Mouse (Mus musculus): ENCODE results near the gene Pde4d. TPM values are rescaled to one million over a fixed set of nuclear protein-coding genes. Genes with fewer than 3 reads are reported as not detected.
A peak's percentile ranks its signal among the peaks of the same experiment; 100 is the strongest.

Pde4d gene
- total RNA-seq, 2 experiments from 2014 or later = 26.1 to 30.2 TPM

DNA sequence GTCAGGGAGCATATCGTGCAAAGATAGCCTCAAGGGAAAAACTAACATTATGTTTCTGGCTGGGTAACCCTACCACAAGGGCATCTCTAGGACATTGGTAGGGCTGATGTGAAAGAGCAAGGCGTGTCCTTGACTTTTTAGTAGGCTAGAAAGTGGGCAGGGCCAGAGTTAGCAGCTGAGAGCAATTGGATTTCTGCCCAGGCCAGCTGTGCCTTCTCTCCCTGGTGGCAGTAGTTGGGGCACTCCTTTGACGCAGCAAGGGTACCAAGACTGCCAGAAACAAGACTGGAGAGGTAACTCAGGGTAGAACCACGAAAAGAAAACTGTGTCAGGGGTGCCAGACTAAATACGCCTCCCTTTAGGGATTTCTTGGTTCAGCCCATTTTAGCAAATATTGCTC is 1536.1 kb downstream of the Pde4d start:
- no peak for DNase-seq (ENCODE audit: low spot score in 2 of 2)

- peak; percentile 27 to 47 for DNase-seq (ENCODE audit: low spot score in 2 of 2)
Observed at GRCm38 (mm10) chr13:109992775-109993505, 1543.2 kb downstream of the Pde4d start.

- no peak for DNase-seq (ENCODE audit: low spot score in 2 of 2)
Observed at GRCm38 (mm10) chr13:109994240-109994764, 1544.6 kb downstream of the Pde4d start.

DNA sequence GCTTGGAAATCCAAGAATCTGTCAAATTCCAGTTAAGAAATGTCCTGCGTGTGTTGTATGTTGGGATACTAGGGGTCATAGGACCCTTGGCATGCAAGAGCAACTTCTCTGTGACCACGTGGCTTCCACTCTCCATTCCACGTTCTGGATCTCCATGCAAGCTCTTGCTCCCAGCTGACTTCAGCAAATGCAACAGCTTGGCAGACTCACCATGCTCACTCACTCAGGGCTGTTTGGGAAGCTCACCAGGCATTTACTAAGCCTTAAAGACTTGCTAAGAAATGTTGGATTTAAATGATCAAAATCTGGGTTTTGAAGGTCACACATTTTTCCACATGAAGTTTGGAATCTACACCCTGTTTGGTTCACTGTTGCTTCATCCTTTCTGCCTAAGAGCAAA is 1552.3 kb downstream of the Pde4d start:
- no peak for DNase-seq (ENCODE audit: low spot score in 2 of 2)

Small RNA genes lying within 50 kb of the gene (microRNA-seq; reads per million reads assigned to microRNA genes)
- not detected for gene Mir1904
- 11.0 reads per million, percentile 23 among the genes with 10 or more reads in this experiment for gene Mir582

Other genes starting within 250 kb of the Pde4d start
- 1 to 10 TPM; 1.0 to 3.8 TPM for gene Elovl7, start 235.5 kb upstream of the Pde4d start, total RNA-seq (2021)
- gene Depdc1b, start 133.6 kb upstream of the Pde4d start, total RNA-seq (2021) = 1 to 10 TPM; 4.9 to 7.9 TPM

Data from adrenal gland, postnatal 4 days (tissue).